Mouse (Mus musculus) E14TG2a.4 (cell line): ENCODE results near the gene Ube2q2.

Experiments used
- H3K27me3 ChIP-seq: 2 replicates; pipeline ENCODE4 v1.6.1; 2014; ENCODE audit warnings: low read length, control low read depth; ENCODE audit not compliant: insufficient read depth
- H3K36me3 ChIP-seq: 2 replicates; pipeline ENCODE4 v1.6.1; 2014; ENCODE audit warnings: low read length, control low read depth; ENCODE audit not compliant: insufficient read depth
- H3K4me1 ChIP-seq: replicated peaks from 2 replicates; pipeline ENCODE4 v1.6.1; 2014; ENCODE audit warnings: low read depth, low read length, control low read depth
- H3K4me3 ChIP-seq: replicated peaks from 2 replicates; pipeline ENCODE4 v1.5.1; 2014; ENCODE audit warnings: mild to moderate bottlenecking, low read length
- H3K9me3 ChIP-seq: 2 replicates; pipeline ENCODE4 v1.6.1; 2014; ENCODE audit warnings: low read length, control low read depth
- CTCF ChIP-seq: conservative IDR thresholded peaks from 2 replicates; pipeline ENCODE4 v1.5.1; 2014; ENCODE audit warnings: low read length
- NANOG ChIP-seq: IDR thresholded peaks from 2 replicates; pipeline ENCODE4 v1.6.1; 2014; ENCODE audit warnings: borderline replicate concordance, low read length, mixed read lengths
- POU5F1 ChIP-seq: IDR thresholded peaks from 2 replicates; pipeline ENCODE4 v1.6.1; 2014; ENCODE audit warnings: low read length, borderline replicate concordance

The Ube2q2 gene

GRCm38 (mm10) chr9:55151096-55151495 lies 2.4 kb downstream of the Ube2q2 start:
- peaks cover 26% of the 10 kb centered on the region for H3K27me3 ChIP-seq
- TF ChIP-seq NANOG, result no peak
- TF ChIP-seq POU5F1, result no peak
- TF ChIP-seq CTCF, result no peak
- H3K36me3 ChIP-seq, result peaks cover 20% of the 10 kb centered on the region
- H3K4me1 ChIP-seq, result peaks cover 28% of the 10 kb centered on the region
- H3K9me3 ChIP-seq, result no peaks in the 10 kb centered on the region
- H3K4me3 ChIP-seq, result peak overlapping the region; percentile 8; the same call in 1 of the 2 replicates

DNA sequence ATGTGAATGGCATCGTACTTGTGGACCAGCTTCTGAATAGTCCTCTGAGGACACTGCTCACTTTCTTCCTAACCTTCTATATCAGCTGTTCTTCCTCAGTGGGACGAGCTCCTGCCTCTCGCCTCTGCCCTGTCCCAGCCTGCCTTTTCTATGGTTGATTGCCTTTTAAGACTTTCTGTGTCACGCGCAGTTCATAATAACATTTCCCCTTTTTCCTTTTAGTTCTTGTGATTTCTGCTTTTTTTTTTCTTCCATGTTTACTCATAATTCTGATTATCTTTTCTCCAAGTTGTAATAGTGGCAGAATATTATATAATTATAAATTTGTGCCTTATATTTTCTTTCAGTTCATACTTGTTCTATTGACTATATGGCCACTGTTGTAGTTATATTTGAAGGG lies 4.3 kb downstream of the Ube2q2 start:
- H3K27me3 ChIP-seq, result peaks cover 20% of the 10 kb centered on the region
- H3K9me3 ChIP-seq, result no peaks in the 10 kb centered on the region
- TF ChIP-seq NANOG (no peak), POU5F1 (no peak), CTCF (no peak)
- H3K4me1 ChIP-seq, result peaks cover 28% of the 10 kb centered on the region
- no peak overlapping the region for H3K4me3 ChIP-seq
- H3K36me3 ChIP-seq, result peaks cover 20% of the 10 kb centered on the region

- no peaks in the 10 kb centered on the region for H3K27me3 ChIP-seq
- H3K4me1 ChIP-seq, result peaks cover 35% of the 10 kb centered on the region
- H3K36me3 ChIP-seq, result peaks cover 56% of the 10 kb centered on the region
- H3K9me3 ChIP-seq, result no peaks in the 10 kb centered on the region
- H3K4me3 ChIP-seq, result no peak overlapping the region
- TF ChIP-seq NANOG (no peak), POU5F1 (no peak)
Observed at GRCm38 (mm10) chr9:55170655-55171412, 22.2 kb downstream of the Ube2q2 start.

- no peak for TF ChIP-seq NANOG
- TF ChIP-seq POU5F1, result no peak
- TF ChIP-seq CTCF, result no peak
- Histone ChIP-seq H3K4me3 (no peak overlapping the region), H3K4me1 (peaks cover 35% of the 10 kb centered on the region), H3K36me3 (peaks cover 46% of the 10 kb centered on the region), H3K27me3 (no peaks in the 10 kb centered on the region), H3K9me3 (no peaks in the 10 kb centered on the region)
Observed at GRCm38 (mm10) chr9:55172195-55172685, 23.6 kb downstream of the Ube2q2 start.

DNA sequence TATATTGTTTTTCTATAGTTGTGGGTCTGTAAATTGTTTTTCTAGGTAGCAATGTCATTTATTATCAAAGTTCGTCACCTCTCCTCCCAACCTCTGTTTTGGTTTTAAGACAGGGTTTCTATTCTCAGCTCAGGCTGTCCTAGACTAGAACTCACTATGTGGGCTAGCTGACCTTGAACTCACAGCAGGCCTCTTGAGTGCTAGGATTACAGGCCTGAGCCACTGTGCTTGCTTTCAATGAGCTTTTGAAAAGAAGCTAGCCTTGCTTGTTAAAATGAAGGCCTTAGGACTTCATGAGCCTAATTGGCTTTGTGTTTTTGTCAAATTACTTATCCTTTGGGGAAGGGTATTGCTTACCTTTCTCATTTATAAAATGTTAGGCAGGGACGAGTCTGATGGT lies 25.6 kb downstream of the Ube2q2 start:
- H3K27me3 ChIP-seq, result no peaks in the 10 kb centered on the region
- H3K4me1 ChIP-seq, result peaks cover 35% of the 10 kb centered on the region
- H3K4me3 ChIP-seq, result no peak overlapping the region
- no peaks in the 10 kb centered on the region for H3K9me3 ChIP-seq
- peak; percentile 94 for TF ChIP-seq NANOG
- no peak for TF ChIP-seq POU5F1
- peaks cover 36% of the 10 kb centered on the region for H3K36me3 ChIP-seq

GRCm38 (mm10) chr9:55195876-55196275 lies 47.2 kb downstream of the Ube2q2 start:
- TF ChIP-seq CTCF (no peak), POU5F1 (no peak), NANOG (no peak)
- Histone ChIP-seq H3K4me3 (no peak overlapping the region), H3K27me3 (no peaks in the 10 kb centered on the region), H3K4me1 (no peaks in the 10 kb centered on the region), H3K9me3 (no peaks in the 10 kb centered on the region), H3K36me3 (peaks cover 56% of the 10 kb centered on the region)

DNA sequence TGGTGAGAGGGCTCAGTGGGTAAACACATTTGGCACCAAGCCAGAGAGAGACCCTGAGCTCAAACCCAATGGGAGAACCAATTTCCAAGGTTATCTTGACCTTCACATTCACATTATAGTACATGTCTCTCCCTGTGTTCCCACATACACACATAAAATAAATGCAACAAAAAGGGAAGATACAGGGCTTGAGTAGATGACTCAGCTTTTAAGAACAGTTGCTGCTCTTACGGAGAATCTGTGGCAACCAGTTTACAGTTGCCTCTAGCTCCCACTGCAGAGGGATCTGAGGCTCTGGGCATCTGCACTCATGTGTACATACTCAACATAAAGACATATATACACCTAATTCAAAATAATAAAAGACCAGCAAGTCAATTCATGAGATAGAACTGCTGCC lies 49.6 kb downstream of the Ube2q2 start:
- H3K36me3 ChIP-seq, result peaks cover 50% of the 10 kb centered on the region
- H3K27me3 ChIP-seq, result no peaks in the 10 kb centered on the region
- TF ChIP-seq NANOG (no peak), CTCF (no peak), POU5F1 (no peak)
- H3K4me3 ChIP-seq, result no peak overlapping the region
- H3K9me3 ChIP-seq, result no peaks in the 10 kb centered on the region
- no peaks in the 10 kb centered on the region for H3K4me1 ChIP-seq

DNA sequence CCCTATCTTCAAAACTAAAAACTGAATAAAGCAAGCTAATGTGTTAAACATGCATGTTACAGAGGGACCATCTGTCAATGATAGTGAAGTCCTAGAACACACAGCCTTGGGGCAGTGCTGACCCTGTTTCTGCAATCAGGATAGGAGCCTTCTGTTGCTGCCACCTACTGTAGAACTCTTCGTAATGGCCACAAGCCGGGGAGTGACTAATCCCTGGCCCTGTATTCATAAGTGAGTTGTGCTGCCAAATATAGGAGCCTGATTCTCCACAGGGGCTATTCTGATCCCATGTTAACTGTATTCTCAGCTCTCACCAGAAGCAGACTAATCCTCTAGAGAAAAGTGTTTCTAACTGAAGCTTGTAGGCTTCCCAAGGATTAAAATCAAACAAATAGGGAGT lies 50.7 kb downstream of the Ube2q2 start:
- TF ChIP-seq NANOG (no peak), POU5F1 (no peak), CTCF (no peak)
- peaks cover 48% of the 10 kb centered on the region for H3K36me3 ChIP-seq
- no peaks in the 10 kb centered on the region for H3K4me1 ChIP-seq
- H3K9me3 ChIP-seq, result no peaks in the 10 kb centered on the region
- H3K27me3 ChIP-seq, result no peaks in the 10 kb centered on the region
- no peak overlapping the region for H3K4me3 ChIP-seq

- Histone ChIP-seq H3K4me1 (peaks cover 49% of the 10 kb centered on the region), H3K4me3 (peak overlapping the region; percentile 93), H3K36me3 (peaks cover 62% of the 10 kb centered on the region), H3K27me3 (no peaks in the 10 kb centered on the region), H3K9me3 (peaks cover 2% of the 10 kb centered on the region; the same call in 1 of the 2 replicates)
- TF ChIP-seq NANOG (no peak), CTCF (no peak), POU5F1 (no peak)
Observed at GRCm38 (mm10) chr9:55208458-55208789, 59.8 kb downstream of the Ube2q2 start.
